Mouse (Mus musculus): Measurements from ENCODE around the gene Kcnh7. TPM values are rescaled to one million over a fixed set of nuclear protein-coding genes. Genes with fewer than 3 reads are reported as not detected.

Gene Kcnh7
- polyA plus RNA-seq, 1 experiment = not detected

GRCm38 (mm10) chr2:62662560-62662959 lies 521.5 kb downstream of the Kcnh7 start:
- Histone ChIP-seq H3K27me3 (ENCODE audit: control insufficient read depth, insufficient read depth, low read length, poor library complexity, severe bottlenecking) (no peaks in the 10 kb centered on the region; the same call in 1 of the 2 replicates), H3K27ac (ENCODE audit: insufficient read depth, low read length) (no peak overlapping the region), H3K36me3 (ENCODE audit: control insufficient read depth, insufficient read depth, low read length, poor library complexity, severe bottlenecking) (no peaks in the 10 kb centered on the region), H3K9me3 (replicated peaks; ENCODE audit: control insufficient read depth, insufficient read depth, low read length, poor library complexity, severe bottlenecking) (no peaks in the 10 kb centered on the region), H3K9ac (ENCODE audit: low read depth, poor library complexity, severe bottlenecking) (no peak overlapping the region), H3K4me3 (ENCODE audit: low read depth, low read length) (no peak overlapping the region), H3K4me1 (ENCODE audit: control insufficient read depth, insufficient read depth, low read length) (no peaks in the 10 kb centered on the region)
- TF ChIP-seq POLR2A (IDR thresholded peaks at IDR 0.05; ENCODE audit: insufficient read depth, low read length) (no peak), EP300 (IDR thresholded peaks at IDR 0.05; ENCODE audit: insufficient read depth, low read depth, low read length) (no peak), CTCF (IDR thresholded peaks at IDR 0.05; ENCODE audit: low read depth, low read length) (no peak)

- no peak overlapping the region for H3K9ac ChIP-seq (ENCODE audit: low read depth, poor library complexity, severe bottlenecking)
- H3K36me3 ChIP-seq (ENCODE audit: control insufficient read depth, insufficient read depth, low read length, poor library complexity, severe bottlenecking) = no peaks in the 10 kb centered on the region
- H3K4me3 ChIP-seq (ENCODE audit: low read depth, low read length) = peak overlapping the region; percentile 26
- H3K27me3 ChIP-seq (ENCODE audit: control insufficient read depth, insufficient read depth, low read length, poor library complexity, severe bottlenecking) = no peaks in the 10 kb centered on the region; the same call in 1 of the 2 replicates
- H3K9me3 ChIP-seq (replicated peaks; ENCODE audit: control insufficient read depth, insufficient read depth, low read length, poor library complexity, severe bottlenecking) = no peaks in the 10 kb centered on the region
- TF ChIP-seq CTCF (IDR thresholded peaks at IDR 0.05; ENCODE audit: low read depth, low read length) = no peak
- no peak for TF ChIP-seq EP300 (IDR thresholded peaks at IDR 0.05; ENCODE audit: insufficient read depth, low read depth, low read length)
- TF ChIP-seq POLR2A (IDR thresholded peaks at IDR 0.05; ENCODE audit: insufficient read depth, low read length) = no peak
- no peaks in the 10 kb centered on the region for H3K4me1 ChIP-seq (ENCODE audit: control insufficient read depth, insufficient read depth, low read length)
- H3K27ac ChIP-seq (ENCODE audit: insufficient read depth, low read length) = no peak overlapping the region
These were observed 523.5 kb downstream of the Kcnh7 start for GRCm38 (mm10) chr2:62660565-62660964.

- H3K9me3 ChIP-seq (replicated peaks; ENCODE audit: control insufficient read depth, insufficient read depth, low read length, poor library complexity, severe bottlenecking) = no peaks in the 10 kb centered on the region
- no peaks in the 10 kb centered on the region for H3K4me1 ChIP-seq (ENCODE audit: control insufficient read depth, insufficient read depth, low read length)
- TF ChIP-seq CTCF (IDR thresholded peaks at IDR 0.05; ENCODE audit: low read depth, low read length) (no peak), EP300 (IDR thresholded peaks at IDR 0.05; ENCODE audit: insufficient read depth, low read depth, low read length) (no peak), POLR2A (IDR thresholded peaks at IDR 0.05; ENCODE audit: insufficient read depth, low read length) (no peak)
- no peaks in the 10 kb centered on the region for H3K27me3 ChIP-seq (ENCODE audit: control insufficient read depth, insufficient read depth, low read length, poor library complexity, severe bottlenecking)
- no peak overlapping the region for H3K4me3 ChIP-seq (ENCODE audit: low read depth, low read length)
- no peak overlapping the region for H3K27ac ChIP-seq (ENCODE audit: insufficient read depth, low read length)
- no peak overlapping the region for H3K9ac ChIP-seq (ENCODE audit: low read depth, poor library complexity, severe bottlenecking)
- no peaks in the 10 kb centered on the region for H3K36me3 ChIP-seq (ENCODE audit: control insufficient read depth, insufficient read depth, low read length, poor library complexity, severe bottlenecking)
These were observed 528.0 kb downstream of the Kcnh7 start for GRCm38 (mm10) chr2:62656072-62656471.

DNA sequence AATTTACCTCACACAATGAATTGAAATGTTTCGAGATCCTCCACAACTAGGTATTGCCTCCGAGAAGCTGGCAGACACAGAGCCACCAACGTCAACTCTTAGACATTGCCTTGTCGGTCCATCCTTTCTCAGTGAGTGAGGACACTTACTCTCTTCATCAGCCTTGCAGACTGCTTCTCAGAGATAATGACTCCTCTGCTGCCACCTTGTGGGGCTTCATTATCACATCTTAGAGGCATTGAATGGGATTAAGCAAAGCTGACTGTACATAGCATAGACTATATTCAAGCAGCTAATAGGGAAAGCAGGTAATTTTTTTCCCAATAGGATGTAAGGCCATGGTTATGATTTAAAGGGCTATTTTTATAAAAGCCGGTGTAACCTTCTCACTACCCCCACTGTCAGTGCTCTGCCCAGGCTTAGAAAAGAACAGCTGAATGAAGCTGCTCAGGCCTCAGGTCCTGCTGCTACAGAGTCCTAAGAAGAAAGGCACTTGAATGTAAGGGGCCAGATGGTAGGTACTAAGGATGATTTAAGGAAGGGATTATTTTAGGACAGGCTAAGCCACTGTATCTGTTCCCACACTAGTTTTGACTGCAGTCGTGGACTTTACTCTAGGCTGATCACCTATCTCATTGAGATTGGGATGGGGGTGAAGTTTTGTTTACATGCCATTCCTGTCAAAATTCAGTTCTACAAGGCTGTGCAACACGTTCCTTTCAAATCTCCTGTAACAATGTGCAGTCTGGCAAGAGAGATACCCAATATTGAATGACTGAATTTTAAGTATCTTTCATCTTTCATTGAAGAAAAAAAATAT lies 529.4 kb downstream of the Kcnh7 start:
- H3K9me3 ChIP-seq (replicated peaks; ENCODE audit: control insufficient read depth, insufficient read depth, low read length, poor library complexity, severe bottlenecking) = no peaks in the 10 kb centered on the region
- no peak overlapping the region for H3K9ac ChIP-seq (ENCODE audit: low read depth, poor library complexity, severe bottlenecking)
- no peaks in the 10 kb centered on the region for H3K27me3 ChIP-seq (ENCODE audit: control insufficient read depth, insufficient read depth, low read length, poor library complexity, severe bottlenecking)
- TF ChIP-seq CTCF (IDR thresholded peaks at IDR 0.05; ENCODE audit: low read depth, low read length) = no peak
- no peak for TF ChIP-seq POLR2A (IDR thresholded peaks at IDR 0.05; ENCODE audit: insufficient read depth, low read length)
- H3K4me1 ChIP-seq (ENCODE audit: control insufficient read depth, insufficient read depth, low read length) = no peaks in the 10 kb centered on the region
- no peak overlapping the region for H3K4me3 ChIP-seq (ENCODE audit: low read depth, low read length)
- no peak overlapping the region for H3K27ac ChIP-seq (ENCODE audit: insufficient read depth, low read length)
- H3K36me3 ChIP-seq (ENCODE audit: control insufficient read depth, insufficient read depth, low read length, poor library complexity, severe bottlenecking) = no peaks in the 10 kb centered on the region

DNA sequence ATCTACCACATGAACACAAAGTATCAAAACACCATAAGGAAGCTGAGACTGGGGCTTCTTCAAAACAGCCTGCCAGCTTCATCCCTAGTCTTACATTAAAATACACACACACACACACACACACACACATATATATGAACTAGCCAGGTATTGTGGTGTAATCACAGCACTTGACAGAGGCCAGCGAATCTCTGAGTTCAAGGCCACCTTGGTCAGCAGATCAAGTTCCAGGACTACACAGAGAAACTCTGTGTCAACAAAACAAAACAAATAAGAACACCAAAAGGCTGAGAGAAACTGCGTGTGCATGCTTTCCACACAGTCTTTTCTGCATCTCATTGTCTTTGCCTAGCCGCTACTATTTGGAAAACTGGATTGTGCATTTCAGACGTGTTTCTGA lies 531.6 kb downstream of the Kcnh7 start:
- no peaks in the 10 kb centered on the region for H3K9me3 ChIP-seq (replicated peaks; ENCODE audit: control insufficient read depth, insufficient read depth, low read length, poor library complexity, severe bottlenecking)
- H3K27me3 ChIP-seq (ENCODE audit: control insufficient read depth, insufficient read depth, low read length, poor library complexity, severe bottlenecking) = no peaks in the 10 kb centered on the region
- no peaks in the 10 kb centered on the region for H3K36me3 ChIP-seq (ENCODE audit: control insufficient read depth, insufficient read depth, low read length, poor library complexity, severe bottlenecking)
- no peak overlapping the region for H3K27ac ChIP-seq (ENCODE audit: insufficient read depth, low read length)
- TF ChIP-seq CTCF (IDR thresholded peaks at IDR 0.05; ENCODE audit: low read depth, low read length) (no peak), EP300 (IDR thresholded peaks at IDR 0.05; ENCODE audit: insufficient read depth, low read depth, low read length) (no peak), POLR2A (IDR thresholded peaks at IDR 0.05; ENCODE audit: insufficient read depth, low read length) (no peak)
- H3K4me3 ChIP-seq (ENCODE audit: low read depth, low read length) = no peak overlapping the region
- H3K9ac ChIP-seq (ENCODE audit: low read depth, poor library complexity, severe bottlenecking) = no peak overlapping the region
- H3K4me1 ChIP-seq (ENCODE audit: control insufficient read depth, insufficient read depth, low read length) = no peaks in the 10 kb centered on the region

DNA sequence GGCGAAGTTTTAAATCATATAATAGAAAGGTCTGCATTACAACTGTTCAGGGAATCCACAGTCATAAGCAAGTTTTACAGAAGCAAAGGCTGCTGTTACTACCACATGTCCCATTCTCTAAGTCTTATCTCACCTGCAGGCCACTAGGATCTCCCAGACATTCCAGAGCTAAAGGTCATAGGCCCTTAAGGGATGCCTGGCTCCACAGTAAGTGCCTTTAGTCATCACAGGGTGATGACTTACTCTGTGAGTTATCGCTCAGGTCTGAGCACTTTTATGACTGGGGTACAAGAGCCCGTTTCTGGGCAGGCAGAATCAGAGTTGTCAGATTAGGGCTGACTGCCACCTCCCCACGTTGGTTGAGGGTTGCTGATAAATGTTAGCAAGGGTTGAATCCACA lies 532.2 kb downstream of the Kcnh7 start:
- no peaks in the 10 kb centered on the region for H3K4me1 ChIP-seq (ENCODE audit: control insufficient read depth, insufficient read depth, low read length)
- TF ChIP-seq POLR2A (IDR thresholded peaks at IDR 0.05; ENCODE audit: insufficient read depth, low read length) (no peak), EP300 (IDR thresholded peaks at IDR 0.05; ENCODE audit: insufficient read depth, low read depth, low read length) (no peak), CTCF (IDR thresholded peaks at IDR 0.05; ENCODE audit: low read depth, low read length) (no peak)
- H3K4me3 ChIP-seq (ENCODE audit: low read depth, low read length) = no peak overlapping the region
- H3K27ac ChIP-seq (ENCODE audit: insufficient read depth, low read length) = no peak overlapping the region
- H3K9ac ChIP-seq (ENCODE audit: low read depth, poor library complexity, severe bottlenecking) = no peak overlapping the region
- no peaks in the 10 kb centered on the region for H3K36me3 ChIP-seq (ENCODE audit: control insufficient read depth, insufficient read depth, low read length, poor library complexity, severe bottlenecking)
- no peaks in the 10 kb centered on the region for H3K27me3 ChIP-seq (ENCODE audit: control insufficient read depth, insufficient read depth, low read length, poor library complexity, severe bottlenecking)
- H3K9me3 ChIP-seq (replicated peaks; ENCODE audit: control insufficient read depth, insufficient read depth, low read length, poor library complexity, severe bottlenecking) = no peaks in the 10 kb centered on the region
